Mouse (Mus musculus): ENCODE measurements around the gene Tmod4.
A peak's percentile ranks its signal among the peaks of the same experiment; 100 is the strongest.

Tmod4 gene

DNA sequence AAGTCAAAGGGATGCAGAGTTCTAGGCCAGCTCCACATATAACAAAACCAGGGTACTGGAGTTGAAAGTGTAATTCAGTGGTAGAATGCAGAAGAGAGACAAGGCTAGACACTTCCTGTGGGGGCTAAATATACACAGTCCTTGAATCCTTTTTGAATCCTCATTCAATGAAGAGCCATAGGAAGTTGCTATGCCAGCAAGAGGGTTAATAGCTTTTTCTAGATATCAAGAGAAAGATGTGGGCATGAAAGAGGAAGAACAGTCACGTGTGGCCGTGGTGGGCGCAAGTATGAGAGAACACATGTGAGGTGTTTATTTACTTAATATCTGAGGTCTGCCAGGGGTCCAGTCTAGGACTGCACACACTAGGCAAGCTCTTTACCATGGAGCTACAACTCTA, 12.1 kb downstream of the Tmod4 start:
- no peak for DNase-seq (ENCODE audit: low read depth, low spot score)

DNA sequence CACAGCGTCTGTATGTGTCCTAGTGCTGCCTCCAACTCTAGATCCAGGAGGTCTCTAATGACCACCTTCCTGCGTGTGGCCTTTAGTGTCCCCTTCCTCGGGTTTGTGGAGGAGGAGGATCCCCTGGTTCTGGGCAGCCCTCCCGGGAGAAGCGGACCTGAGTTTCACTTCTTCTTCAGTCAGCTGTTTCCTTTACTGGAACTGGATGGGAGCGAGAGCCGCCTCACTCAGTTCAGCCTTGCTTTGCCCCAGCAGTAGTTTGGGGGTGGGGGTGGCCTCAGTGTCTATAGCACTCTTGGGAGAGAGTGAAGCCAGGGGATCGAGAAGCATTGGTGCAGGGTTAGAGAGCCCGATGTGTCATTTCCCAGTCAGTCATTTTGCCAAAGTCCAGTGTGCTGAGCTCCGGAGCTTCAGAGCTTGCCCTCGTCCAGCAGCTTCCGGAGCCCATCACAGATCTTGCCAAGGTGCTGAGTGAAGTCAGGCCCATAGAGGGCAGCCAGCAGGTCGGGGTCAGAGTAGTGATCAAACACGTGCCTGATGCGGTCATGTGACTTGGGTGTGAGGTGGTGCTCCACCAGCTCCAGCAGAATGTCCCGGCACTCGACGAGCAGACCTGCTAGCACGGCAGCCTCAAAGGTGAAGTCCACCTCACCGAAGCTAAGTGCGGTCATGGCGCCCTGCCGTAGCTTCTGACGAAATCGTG, 15.5 kb downstream of the Tmod4 start:
- DNase-seq (ENCODE audit: low read depth, low spot score): no peak

- DNase-seq (ENCODE audit: low read depth, low spot score): no peak
Observed at GRCm38 (mm10) chr3:95140289-95140595, 16.0 kb downstream of the Tmod4 start.

DNA sequence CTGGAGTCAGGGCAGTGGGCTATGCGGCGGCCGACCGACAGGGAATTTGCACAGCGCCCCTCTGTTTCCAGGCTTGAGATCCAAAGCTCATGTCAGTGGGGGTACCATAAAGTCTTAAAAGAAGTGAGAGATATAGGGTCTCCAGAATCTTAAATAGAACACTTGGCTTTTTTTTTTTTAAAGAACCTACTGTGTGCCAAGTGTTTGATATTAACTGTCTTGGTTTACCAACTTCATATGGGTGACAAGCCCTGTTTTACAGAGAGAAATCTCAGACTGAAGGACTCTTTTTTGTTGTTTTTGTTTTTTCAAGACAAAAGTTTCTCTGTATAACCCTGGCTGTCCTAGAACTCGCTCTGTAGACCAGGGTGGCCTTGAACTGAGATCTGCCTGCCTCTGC, 16.5 kb downstream of the Tmod4 start:
- DNase-seq (ENCODE audit: low read depth, low spot score): no peak

DNA sequence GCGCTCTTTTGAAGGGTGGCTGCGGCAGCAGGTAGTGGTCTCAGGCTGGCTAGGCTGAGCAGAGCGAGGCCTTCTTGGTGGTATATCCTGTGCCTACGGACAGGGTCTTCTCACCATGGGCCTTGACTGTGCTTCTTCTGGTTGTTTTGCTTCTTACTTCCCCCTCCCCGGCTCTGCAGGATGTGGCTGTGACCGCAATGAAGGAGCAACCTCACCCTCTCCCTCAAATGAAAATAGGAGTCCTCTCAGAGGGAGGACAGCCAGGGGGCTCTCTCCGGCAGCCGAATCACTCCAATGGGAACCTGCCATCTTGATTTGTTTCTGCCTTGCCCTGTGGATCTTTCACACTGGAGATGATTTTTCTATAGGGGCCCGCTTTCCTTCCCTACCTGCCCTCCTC, 17.2 kb downstream of the Tmod4 start:
- DNase-seq (ENCODE audit: low read depth, low spot score): no peak

- no peak for DNase-seq (ENCODE audit: low read depth, low spot score)
Observed at GRCm38 (mm10) chr3:95141952-95142616, 17.8 kb downstream of the Tmod4 start, which contains the start of gene Tnfaip8l2. Tnfaip8l2 (minus strand) TSS chr3:95142360.

GRCm38 (mm10) chr3:95142617-95143011, 18.3 kb downstream of the Tmod4 start:
- DNase-seq (ENCODE audit: low read depth, low spot score): no peak

GRCm38 (mm10) chr3:95147924-95148323, 23.6 kb downstream of the Tmod4 start:
- DNase-seq (ENCODE audit: low read depth, low spot score): no peak

- no peak for DNase-seq (ENCODE audit: low read depth, low spot score)
Observed at GRCm38 (mm10) chr3:95153874-95154273, 29.6 kb downstream of the Tmod4 start.

- no peak for DNase-seq (ENCODE audit: low read depth, low spot score)
Observed at GRCm38 (mm10) chr3:95159511-95159986, 35.3 kb downstream of the Tmod4 start.

DNA sequence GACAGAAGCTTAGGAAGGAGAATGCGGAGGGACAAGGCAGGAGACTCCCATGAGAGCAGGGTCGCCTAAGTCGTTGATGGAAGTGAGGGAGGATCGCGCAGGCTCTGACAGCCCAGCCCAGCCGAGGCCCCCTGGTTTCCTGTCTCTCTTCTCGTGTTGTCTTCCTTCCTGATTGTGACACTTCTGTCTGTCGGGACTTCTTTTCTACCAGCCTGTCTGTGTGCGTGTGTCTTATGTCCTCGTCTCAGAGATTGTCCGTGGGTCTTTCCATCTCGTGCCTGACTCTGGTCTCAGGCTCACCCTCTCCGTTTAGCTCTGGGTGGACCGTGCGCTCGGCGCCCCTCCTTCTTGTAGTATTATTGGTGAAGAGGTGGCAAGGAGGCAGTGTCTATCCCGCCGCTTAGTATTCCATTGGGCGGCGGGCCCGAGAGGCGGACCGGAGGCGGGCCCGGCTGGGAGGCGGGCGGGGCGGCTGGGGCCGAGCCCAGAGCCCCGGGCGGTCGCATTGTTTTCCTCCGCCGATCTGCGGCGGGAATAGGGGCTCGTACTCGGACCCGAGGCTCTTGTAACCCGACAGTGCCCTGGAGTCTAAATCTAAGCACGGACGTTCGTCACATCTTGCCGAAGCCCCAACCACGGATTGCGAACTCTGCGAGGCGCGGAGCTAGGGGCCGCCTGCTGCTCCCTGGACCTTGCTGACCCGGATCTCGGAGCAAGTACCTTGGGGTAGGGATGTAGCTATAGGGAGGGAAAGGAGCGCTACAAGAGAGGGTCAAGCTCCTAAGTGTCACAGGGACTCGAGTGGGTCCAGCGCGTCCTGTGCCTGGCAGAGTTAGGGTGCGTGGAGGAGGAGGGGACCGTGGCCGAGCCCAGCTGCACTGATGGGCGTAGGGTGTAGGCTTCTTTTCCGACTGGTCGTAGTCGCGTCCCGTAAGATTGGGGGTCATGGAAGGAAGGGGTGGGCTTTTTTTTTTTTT, 36.0 kb downstream of the Tmod4 start, which contains the start of gene Sema6c:
Gene Sema6c, plus strand, starts transcription at position 471 of the 977 bp plus-strand sequence.
- DNase-seq (ENCODE audit: low read depth, low spot score): peak; percentile 84

GRCm38 (mm10) chr3:95161041-95161551, 36.8 kb downstream of the Tmod4 start:
- DNase-seq (ENCODE audit: low read depth, low spot score): no peak

DNA sequence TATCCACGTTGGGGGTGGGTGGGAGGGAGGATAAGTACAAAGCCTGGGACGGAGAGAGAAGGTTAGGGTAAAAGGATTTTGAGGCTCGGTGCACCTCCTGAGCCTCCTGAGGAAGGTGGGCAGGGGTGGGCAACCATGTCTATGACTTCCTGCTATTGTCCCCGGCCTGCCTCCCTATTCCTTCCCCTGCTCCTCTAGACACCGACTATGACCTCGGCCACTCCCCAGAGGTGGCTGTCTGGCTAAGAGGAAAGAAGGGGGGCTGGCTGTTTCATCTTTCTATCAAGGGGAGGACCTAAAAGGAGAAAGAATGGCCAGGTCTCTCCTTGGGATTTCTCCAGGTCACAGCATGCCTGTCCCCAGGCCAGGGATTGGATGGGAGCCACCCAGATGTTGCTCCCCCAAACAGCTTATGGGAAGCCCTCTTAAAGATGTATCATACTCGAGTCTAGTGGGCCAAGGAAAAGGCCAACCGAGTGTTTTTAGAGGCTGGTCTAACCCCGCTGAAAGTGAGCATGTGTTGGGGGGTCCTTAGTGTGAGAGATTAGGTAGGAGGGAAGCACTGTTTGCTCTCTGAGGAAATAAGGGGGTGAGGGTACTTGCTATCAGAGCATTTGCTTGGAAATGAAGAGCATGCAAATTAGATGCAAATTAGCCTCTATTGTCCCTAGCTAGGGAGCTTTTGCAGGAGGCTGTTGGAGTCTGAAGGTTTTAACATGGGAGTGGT, 37.5 kb downstream of the Tmod4 start:
- no peak for DNase-seq (ENCODE audit: low read depth, low spot score)

DNA sequence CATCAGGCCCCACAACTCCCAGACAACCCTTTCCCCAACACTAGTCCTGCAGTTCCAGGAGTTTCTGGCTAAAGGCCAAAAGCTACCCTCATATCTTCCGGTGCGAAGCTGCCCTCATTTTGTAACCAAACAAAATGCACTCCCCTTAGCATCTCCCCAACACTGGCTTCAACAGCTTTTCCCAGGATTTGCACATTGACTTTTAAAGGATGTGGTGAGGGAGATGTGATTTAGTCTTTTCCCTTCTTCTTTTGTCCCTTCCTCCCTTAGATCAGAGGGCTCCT, 38.0 kb downstream of the Tmod4 start:
- DNase-seq (ENCODE audit: low read depth, low spot score): no peak

- DNase-seq (ENCODE audit: low read depth, low spot score): no peak
Observed at GRCm38 (mm10) chr3:95163419-95164255, 39.4 kb downstream of the Tmod4 start.

GRCm38 (mm10) chr3:95164256-95164550, 39.9 kb downstream of the Tmod4 start:
- no peak for DNase-seq (ENCODE audit: low read depth, low spot score)

- no peak for DNase-seq (ENCODE audit: low read depth, low spot score)
Observed at GRCm38 (mm10) chr3:95164840-95165239, 40.6 kb downstream of the Tmod4 start.

DNA sequence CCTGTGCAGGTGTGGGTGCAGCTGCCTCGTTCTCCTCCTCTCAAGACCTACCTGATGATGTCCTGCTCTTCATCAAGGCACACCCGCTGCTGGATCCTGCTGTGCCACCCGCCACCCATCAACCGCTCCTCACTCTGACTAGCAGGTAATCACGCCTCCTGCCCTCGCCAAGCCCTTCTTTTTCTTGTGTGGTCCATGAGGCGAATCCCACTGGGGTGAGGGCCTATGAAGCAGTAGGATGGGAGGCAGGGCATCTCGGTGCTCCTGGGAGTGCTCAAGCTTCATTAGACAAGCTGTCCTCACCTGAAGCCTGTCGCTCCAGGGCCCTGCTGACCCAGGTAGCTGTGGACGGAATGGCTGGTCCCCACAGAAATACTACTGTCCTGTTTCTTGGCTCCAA, 45.7 kb downstream of the Tmod4 start:
- no peak for DNase-seq (ENCODE audit: low read depth, low spot score)

- no peak for DNase-seq (ENCODE audit: low read depth, low spot score)
Observed at GRCm38 (mm10) chr3:95171105-95171504, 46.8 kb downstream of the Tmod4 start.

DNA sequence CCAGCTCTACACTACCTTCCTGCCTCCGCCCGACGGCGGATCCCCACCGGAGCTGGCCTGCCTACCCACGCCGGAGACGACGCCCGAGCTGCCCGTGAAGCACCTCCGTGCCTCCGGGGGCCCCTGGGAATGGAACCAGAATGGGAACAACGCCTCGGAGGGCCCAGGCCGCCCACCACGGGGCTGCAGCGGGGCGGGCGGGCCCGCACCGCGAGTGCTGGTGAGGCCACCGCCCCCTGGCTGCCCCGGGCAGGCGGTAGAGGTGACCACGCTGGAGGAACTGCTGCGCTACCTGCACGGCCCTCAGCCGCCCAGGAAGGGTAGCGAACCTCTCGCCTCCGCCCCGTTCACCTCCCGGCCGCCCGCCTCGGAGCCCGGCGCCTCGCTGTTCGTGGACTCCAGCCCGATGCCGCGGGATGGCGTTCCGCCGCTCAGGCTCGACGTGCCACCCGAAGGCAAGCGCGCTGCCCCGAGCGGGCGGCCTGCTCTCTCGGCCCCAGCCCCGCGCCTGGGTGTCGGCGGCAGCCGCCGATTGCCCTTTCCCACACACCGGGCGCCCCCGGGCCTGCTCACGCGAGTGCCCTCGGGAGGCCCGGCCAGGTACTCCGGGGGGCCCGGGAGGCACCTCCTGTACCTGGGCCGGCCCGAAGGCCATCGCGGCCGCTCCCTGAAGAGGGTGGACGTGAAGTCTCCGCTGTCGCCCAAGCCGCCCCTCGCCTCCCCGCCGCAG, 48.4 kb downstream of the Tmod4 start:
- no peak for DNase-seq (ENCODE audit: low read depth, low spot score)
